Mouse (Mus musculus) E14TG2a.4 (cell line): ENCODE results near the gene Lpin2.

ENCODE experiments used
- CTCF ChIP-seq: conservative IDR thresholded peaks from 2 replicates; pipeline ENCODE4 v1.5.1; 2014; ENCODE audit warnings: low read length
- POU5F1 ChIP-seq: IDR thresholded peaks from 2 replicates; pipeline ENCODE4 v1.6.1; 2014; ENCODE audit warnings: low read length, borderline replicate concordance

DNA sequence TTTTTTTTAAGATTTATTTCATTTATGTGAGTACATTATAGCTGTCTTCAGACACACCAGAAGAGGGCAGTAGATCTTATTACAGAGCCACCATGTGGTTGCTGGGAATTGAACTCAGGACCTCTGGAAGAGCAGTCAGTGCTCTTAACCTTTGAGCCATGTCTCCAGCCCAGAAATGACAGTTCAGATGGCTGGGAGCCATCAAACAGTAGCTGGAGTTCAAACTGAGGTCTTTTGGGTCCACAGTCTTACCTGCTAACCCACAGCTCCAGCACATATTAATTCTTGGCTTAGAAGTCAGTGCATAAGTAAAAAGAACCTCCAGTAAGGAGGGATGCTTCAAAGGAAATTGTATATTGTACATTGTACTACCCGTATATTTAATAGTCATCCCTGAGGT is 26.6 kb downstream of the Lpin2 start:
- no peak for TF ChIP-seq CTCF
- no peak for TF ChIP-seq POU5F1
